Mouse (Mus musculus) stomach, embryonic 14.5 days (tissue): ENCODE data around the gene 2700081O15Rik. TPM values are rescaled to one million over a fixed set of nuclear protein-coding genes. Genes with fewer than 3 reads are reported as not detected.

ENCODE experiments used
- ATAC-seq: fragments of 200-750 bp; cut with Nextera tagmentation; 2 replicates; pipeline ENCODE4 v1.8.0; 2017; ENCODE audit warnings: low read depth, moderate TSS enrichment; ENCODE audit not compliant: insufficient number of reproducible peaks, insufficient read depth, low FRiP score
- H3K27ac ChIP-seq: fragments of 300-500 bp; sonication (generic); 2 replicates; pipeline ENCODE4 v1.5.1; 2014; ENCODE audit warnings: mild to moderate bottlenecking, low read length, moderate library complexity, mixed read lengths
- H3K27me3 ChIP-seq: fragments of 300-500 bp; sonication (generic); 2 replicates; pipeline ENCODE4 v1.6.1; 2014; ENCODE audit warnings: low read length, control low read depth, mixed read lengths; ENCODE audit not compliant: control insufficient read depth, insufficient read depth
- H3K36me3 ChIP-seq: fragments of 300-500 bp; sonication (generic); 2 replicates; pipeline ENCODE4 v1.6.1; 2014; ENCODE audit warnings: mild to moderate bottlenecking, control low read depth, low read length, moderate library complexity, mixed read lengths; ENCODE audit not compliant: control insufficient read depth, insufficient read depth
- H3K4me1 ChIP-seq: fragments of 300-500 bp; sonication (generic); 2 replicates; pipeline ENCODE4 v1.6.1; 2014; ENCODE audit warnings: low read length, control low read depth, mixed read lengths; ENCODE audit not compliant: control insufficient read depth, insufficient read depth
- H3K4me2 ChIP-seq: fragments of 300-500 bp; sonication (generic); replicated peaks from 2 replicates; pipeline ENCODE4 v1.6.1; 2014; ENCODE audit warnings: low read depth, low read length, control low read depth
- H3K4me3 ChIP-seq: fragments of 300-500 bp; sonication (generic); 2 replicates; pipeline ENCODE4 v1.5.1; 2014; ENCODE audit warnings: low read depth, low read length, control low read depth
- H3K9ac ChIP-seq: fragments of 300-500 bp; sonication (generic); replicated peaks from 2 replicates; pipeline ENCODE4 v1.6.1; 2014; ENCODE audit warnings: low read depth, mild to moderate bottlenecking, control low read depth, low read length, moderate library complexity, mixed read lengths
- H3K9me3 ChIP-seq: fragments of 300-500 bp; sonication (generic); 2 replicates; pipeline ENCODE4 v1.6.1; 2016; ENCODE audit warnings: low read depth, low read length, control low read depth; ENCODE audit not compliant: control insufficient read depth
- WGBS: fragments of 180-500 bp; shearing (Covaris S2); extraction: QIAGEN DNeasy Blood & Tissue Kit; methylation state at CpG from one replicate; pipeline ENCODE4 v1.1.7; 2014; 5-methylcytosine and 5-hydroxymethylcytosine counted together
- polyA plus RNA-seq: library from polyadenylated mRNA; unstranded; fragments of >200 nt; fragmentation: Nextera tagmentation; extraction: Ambion mirVana; gene quantifications from 2 replicates; pipeline ENCODE4 v1.2.1, GENCODE M21; 2014

2700081O15Rik gene
- polyA plus RNA-seq, 1 experiment from 2014 or later, result 13.8 TPM

DNA sequence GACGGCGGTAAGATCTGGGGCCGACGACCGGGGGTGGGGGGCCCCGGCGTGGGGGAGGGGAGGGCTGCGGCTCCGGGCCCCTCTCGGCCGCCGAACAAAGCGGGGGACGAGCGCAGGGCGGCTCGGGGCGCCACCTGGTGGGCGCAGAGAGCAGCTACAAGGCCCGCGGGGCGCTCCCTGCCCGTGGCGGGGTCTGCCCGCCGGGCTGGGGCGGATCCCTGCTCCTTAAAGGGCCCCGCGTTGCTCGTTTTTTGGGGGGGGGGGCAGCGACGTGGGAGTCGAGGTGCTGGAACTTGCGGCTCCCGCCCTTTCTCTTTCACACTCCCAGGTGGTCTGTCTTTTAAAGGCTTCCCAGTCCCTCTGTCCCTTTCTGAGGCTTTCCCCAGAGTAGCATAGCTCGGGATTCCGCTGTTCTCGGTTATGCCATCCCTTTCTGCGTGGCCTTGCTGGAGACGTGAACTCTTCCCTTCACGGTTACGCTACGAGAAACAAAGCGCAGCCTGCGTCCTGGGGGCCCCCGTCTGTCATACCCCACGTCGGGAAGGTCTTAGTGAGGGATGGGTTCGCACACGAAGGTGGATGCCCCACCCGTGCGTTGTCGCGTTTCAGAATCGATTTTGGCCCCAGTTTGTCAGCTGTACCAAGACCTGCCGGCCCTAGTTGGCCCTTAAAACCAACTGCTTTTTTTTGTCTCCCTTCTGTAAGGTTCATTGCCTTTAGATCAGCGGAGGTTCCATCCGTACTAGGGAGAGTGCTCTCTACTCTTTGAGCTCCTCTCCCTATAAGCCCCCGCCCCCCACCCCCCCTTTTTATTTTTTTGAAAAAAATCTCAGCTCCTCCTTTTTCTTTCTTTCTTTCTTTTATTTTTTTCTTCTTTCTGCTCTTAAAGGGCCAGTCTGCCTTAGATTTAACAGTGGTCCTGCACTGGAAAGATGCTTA is 755 bp downstream of the 2700081O15Rik start:
- peaks cover 28% of the 10 kb centered on the region for H3K36me3 ChIP-seq
- H3K4me2 ChIP-seq, result peak overlapping the region; percentile 64
- ATAC-seq, result peak; percentile 68; the same call in 1 of the 2 replicates

DNA sequence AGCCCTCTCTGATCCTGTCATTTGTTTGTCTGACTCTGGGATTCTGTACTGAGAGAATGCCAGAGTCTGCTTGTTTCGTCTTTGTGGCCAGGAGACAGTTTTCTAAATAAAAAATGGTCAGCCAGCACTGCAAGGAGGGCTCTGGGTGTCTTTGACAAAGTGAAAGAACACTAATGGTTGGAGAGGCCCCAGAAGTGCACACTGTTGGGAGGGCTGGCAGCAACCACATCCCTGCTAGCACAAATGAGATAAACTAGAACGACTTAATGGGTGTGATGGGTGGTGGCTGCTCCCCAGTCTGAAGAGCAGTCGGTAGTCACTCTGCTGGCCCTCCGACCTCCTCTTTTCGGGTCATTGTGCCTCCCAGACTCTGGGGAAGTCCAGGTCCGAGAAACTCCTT is 1.7 kb downstream of the 2700081O15Rik start:
- Histone ChIP-seq H3K27me3 (no peaks in the 10 kb centered on the region), H3K36me3 (peaks cover 37% of the 10 kb centered on the region), H3K9me3 (no peaks in the 10 kb centered on the region), H3K4me2 (peak overlapping the region; percentile 64), H3K9ac (peak overlapping the region; percentile 99; the same call in 1 of the 2 replicates), H3K4me3 (peak overlapping the region; percentile 65), H3K4me1 (peaks cover 64% of the 10 kb centered on the region), H3K27ac (no peak overlapping the region)
- no peak for ATAC-seq
- 19% methylated on average over 6 of the region's 6 CpGs for WGBS

More for the DNA sequence above, 755 bp downstream of the 2700081O15Rik start:
- H3K9me3 ChIP-seq, result no peaks in the 10 kb centered on the region
- no peaks in the 10 kb centered on the region for H3K27me3 ChIP-seq
- peak overlapping the region; percentile 65 for H3K4me3 ChIP-seq
- H3K9ac ChIP-seq, result peak overlapping the region; percentile 99
- peaks cover 56% of the 10 kb centered on the region for H3K4me1 ChIP-seq
- peak overlapping the region; percentile 94 for H3K27ac ChIP-seq
- under 1% methylated on average over 43 of the region's 59 CpGs for WGBS

GRCm38 (mm10) chr19:7420108-7420507 is 2.7 kb downstream of the 2700081O15Rik start:
- H3K36me3 ChIP-seq, result peaks cover 47% of the 10 kb centered on the region
- no peaks in the 10 kb centered on the region for H3K27me3 ChIP-seq
- H3K4me1 ChIP-seq, result peaks cover 64% of the 10 kb centered on the region
- H3K9ac ChIP-seq, result 0 out of 2 replicates have a peak overlapping the region, but pooled peaks have one; percentile 21
- no peak for ATAC-seq
- no peak overlapping the region for H3K27ac ChIP-seq
- WGBS, result 65% methylated on average over 12 of the region's 12 CpGs
- peak overlapping the region; percentile 65; the same call in 1 of the 2 replicates for H3K4me3 ChIP-seq
- H3K4me2 ChIP-seq, result peak overlapping the region; percentile 64
- H3K9me3 ChIP-seq, result no peaks in the 10 kb centered on the region

GRCm38 (mm10) chr19:7420841-7421601 is 3.6 kb downstream of the 2700081O15Rik start:
- 59% methylated on average over 27 of the region's 27 CpGs for WGBS
- ATAC-seq, result no peak
- Histone ChIP-seq H3K27me3 (no peaks in the 10 kb centered on the region), H3K27ac (peak overlapping the region; percentile 72; the same call in 1 of the 2 replicates), H3K36me3 (peaks cover 51% of the 10 kb centered on the region), H3K4me1 (peaks cover 59% of the 10 kb centered on the region), H3K4me3 (no peak overlapping the region), H3K9me3 (no peaks in the 10 kb centered on the region), H3K4me2 (peak overlapping the region; percentile 21), H3K9ac (peak overlapping the region; percentile 10; the same call in 1 of the 2 replicates)

- H3K4me1 ChIP-seq, result peaks cover 53% of the 10 kb centered on the region
- no peak for ATAC-seq
- H3K4me3 ChIP-seq, result peak overlapping the region; percentile 15; the same call in 1 of the 2 replicates
- peak overlapping the region; percentile 76; the same call in 1 of the 2 replicates for H3K27ac ChIP-seq
- no peaks in the 10 kb centered on the region for H3K27me3 ChIP-seq
- 15% methylated on average over 48 of the region's 48 CpGs for WGBS
- peak overlapping the region; percentile 10; the same call in 1 of the 2 replicates for H3K9ac ChIP-seq
- H3K4me2 ChIP-seq, result peak overlapping the region; percentile 21
- no peaks in the 10 kb centered on the region for H3K9me3 ChIP-seq
- H3K36me3 ChIP-seq, result peaks cover 58% of the 10 kb centered on the region
Measured at GRCm38 (mm10) chr19:7421602-7422591, 4.5 kb downstream of the 2700081O15Rik start.

DNA sequence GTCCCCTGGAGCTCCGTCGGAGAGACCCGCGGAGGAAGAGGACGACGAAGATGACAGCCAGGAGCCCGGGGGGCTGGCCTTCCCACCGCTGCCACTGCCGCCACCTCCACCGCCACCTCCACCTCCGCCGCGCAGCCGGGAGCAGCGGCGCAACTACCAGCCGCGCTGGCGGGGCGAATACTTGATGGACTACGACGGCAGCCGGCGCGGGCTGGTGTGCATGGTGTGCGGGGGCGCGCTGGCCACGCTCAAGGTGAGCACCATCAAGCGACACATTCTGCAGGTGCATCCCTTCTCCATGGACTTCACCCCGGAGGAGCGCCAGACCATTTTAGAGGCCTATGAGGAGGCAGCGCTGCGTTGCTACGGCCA is 5.2 kb downstream of the 2700081O15Rik start:
- peak overlapping the region; percentile 76; the same call in 1 of the 2 replicates for H3K27ac ChIP-seq
- peaks cover 53% of the 10 kb centered on the region for H3K4me1 ChIP-seq
- peak overlapping the region; percentile 21 for H3K4me2 ChIP-seq
- WGBS, result 22% methylated on average over 35 of the region's 35 CpGs
- H3K4me3 ChIP-seq, result peak overlapping the region; percentile 15; the same call in 1 of the 2 replicates
- H3K9me3 ChIP-seq, result no peaks in the 10 kb centered on the region
- no peak overlapping the region; the same call in 1 of the 2 replicates for H3K9ac ChIP-seq
- ATAC-seq, result no peak
- H3K36me3 ChIP-seq, result peaks cover 64% of the 10 kb centered on the region
- no peaks in the 10 kb centered on the region for H3K27me3 ChIP-seq

DNA sequence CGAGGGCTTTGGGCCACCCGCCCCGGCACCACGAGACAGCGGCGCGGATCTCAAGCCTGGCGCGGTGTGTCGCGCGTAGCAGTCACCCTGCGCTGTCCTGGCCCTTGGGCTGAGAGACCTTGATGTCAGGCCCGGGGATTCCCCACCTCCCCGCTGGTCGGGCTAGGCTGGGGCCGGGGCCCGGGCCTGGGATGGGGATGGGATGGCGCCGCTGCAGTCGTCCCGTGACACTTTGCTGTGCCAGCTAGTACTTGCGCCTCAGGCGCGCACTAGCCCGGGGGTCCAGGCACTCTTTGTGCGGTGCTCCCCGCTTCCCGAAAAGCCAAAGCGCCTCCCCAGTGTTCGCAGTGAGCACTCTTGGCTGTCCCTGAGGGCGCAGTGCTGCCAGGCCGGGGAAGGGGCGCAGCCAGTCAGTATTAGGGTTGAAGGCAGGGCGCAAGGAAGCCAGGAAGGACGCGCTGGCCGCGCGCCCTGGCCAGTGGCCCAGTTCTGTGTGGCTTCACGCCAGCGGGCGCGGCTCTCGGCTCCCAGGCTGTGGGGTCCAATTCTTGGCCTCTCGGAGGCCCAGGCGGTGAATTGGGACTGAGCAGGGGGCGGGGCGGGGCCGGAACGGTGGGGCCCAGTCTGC is 5.7 kb downstream of the 2700081O15Rik start:
- peaks cover 53% of the 10 kb centered on the region for H3K4me1 ChIP-seq
- no peak overlapping the region; the same call in 1 of the 2 replicates for H3K9ac ChIP-seq
- peak overlapping the region; percentile 76 for H3K27ac ChIP-seq
- H3K9me3 ChIP-seq, result no peaks in the 10 kb centered on the region
- peak overlapping the region; percentile 21 for H3K4me2 ChIP-seq
- peak; percentile 69 for ATAC-seq
- peaks cover 69% of the 10 kb centered on the region for H3K36me3 ChIP-seq
- no peaks in the 10 kb centered on the region for H3K27me3 ChIP-seq
- H3K4me3 ChIP-seq, result 0 out of 2 replicates have a peak overlapping the region, but pooled peaks have one; percentile 7
- WGBS, result 27% methylated on average over 51 of the region's 51 CpGs
